Mouse (Mus musculus) lung, adult 2 months (tissue): ENCODE measurements at regions not wholly inside any gene's neighbourhood (a gene's known extent, or its start where the extent isn't known, plus 50 kb on each side); places are given as distances from the start of the nearest gene placed in this dataset.

ENCODE experiments used
- CTCF ChIP-seq: fragments of 200-500 bp; IDR thresholded peaks from 2 replicates; pipeline ENCODE4 v1.5.1; 2011; ENCODE audit warnings: mild to moderate bottlenecking, low read length, control low read depth; ENCODE audit not compliant: insufficient read depth
- POLR2A ChIP-seq: fragments of 200-500 bp; IDR thresholded peaks from 2 replicates; pipeline ENCODE4 v1.6.1; 2011; ENCODE audit warnings: low read depth, mild to moderate bottlenecking, control low read depth, low read length, borderline replicate concordance; ENCODE audit errors: extremely low read depth

GRCm38 (mm10) chr12:39761946-39762345 is 275.9 kb downstream of the Arl4a start:
- TF ChIP-seq CTCF: no peak
- TF ChIP-seq POLR2A: no peak
